Mouse (Mus musculus): ENCODE results near the gene Tiam2. TPM values are rescaled to one million over a fixed set of nuclear protein-coding genes. Genes with fewer than 3 reads are reported as not detected.

Gene Tiam2
- polyA plus RNA-seq, 1 experiment from 2014 or later, result 3.4 TPM

DNA sequence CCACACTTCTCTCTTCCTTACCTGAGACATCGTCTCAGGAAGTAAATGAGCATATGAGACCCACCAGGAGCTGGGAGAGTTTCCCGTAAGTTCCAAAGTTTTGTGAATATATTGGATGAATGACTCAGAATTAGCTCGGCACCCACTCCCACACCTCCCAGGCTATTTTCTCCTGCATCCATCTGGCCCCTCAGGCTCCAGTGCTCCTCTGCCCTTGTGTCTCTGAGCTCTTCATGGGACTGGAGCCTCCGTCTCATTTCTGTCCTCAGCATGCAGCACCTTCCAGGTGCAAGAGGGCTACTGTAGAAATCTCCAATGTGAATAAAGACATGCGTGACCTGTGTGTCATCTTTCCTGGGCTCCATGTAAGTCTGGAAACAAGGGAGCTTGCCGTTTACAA lies 145.6 kb downstream of the Tiam2 start:
- ATAC-seq, result no peak
- Histone ChIP-seq H3K27me3 (replicated peaks) (no peaks in the 10 kb centered on the region), H3K36me3 (no peaks in the 10 kb centered on the region), H3K4me2 (replicated peaks) (no peak overlapping the region), H3K4me1 (replicated peaks) (no peaks in the 10 kb centered on the region), H3K4me3 (replicated peaks) (no peak overlapping the region), H3K9me3 (no peaks in the 10 kb centered on the region), H3K9ac (no peak overlapping the region), H3K27ac (no peak overlapping the region)
- 91% methylated on average over 6 of the region's 6 CpGs for WGBS

DNA sequence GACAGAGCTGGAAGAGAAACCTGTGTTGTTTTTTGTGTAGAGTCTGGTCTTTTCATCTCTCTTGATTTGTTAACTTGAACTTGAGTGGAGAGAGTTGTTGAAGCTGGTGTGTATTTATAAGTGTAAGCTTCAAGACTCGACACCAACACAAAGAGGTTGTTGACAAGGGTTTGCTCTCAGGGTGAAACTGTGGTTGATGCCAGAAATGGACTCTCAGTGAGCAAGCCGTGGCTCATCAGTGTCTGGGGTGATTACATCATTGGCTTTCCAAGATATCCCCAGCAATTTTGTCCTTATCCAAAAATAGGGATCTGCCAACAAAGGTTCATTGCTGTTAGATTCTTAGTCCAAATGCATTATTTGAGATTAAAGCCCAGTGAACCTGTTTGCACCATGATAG lies 150.2 kb downstream of the Tiam2 start:
- ATAC-seq, result no peak
- no peaks in the 10 kb centered on the region for H3K9me3 ChIP-seq
- WGBS, result 83% methylated on average over 2 of the region's 2 CpGs

DNA sequence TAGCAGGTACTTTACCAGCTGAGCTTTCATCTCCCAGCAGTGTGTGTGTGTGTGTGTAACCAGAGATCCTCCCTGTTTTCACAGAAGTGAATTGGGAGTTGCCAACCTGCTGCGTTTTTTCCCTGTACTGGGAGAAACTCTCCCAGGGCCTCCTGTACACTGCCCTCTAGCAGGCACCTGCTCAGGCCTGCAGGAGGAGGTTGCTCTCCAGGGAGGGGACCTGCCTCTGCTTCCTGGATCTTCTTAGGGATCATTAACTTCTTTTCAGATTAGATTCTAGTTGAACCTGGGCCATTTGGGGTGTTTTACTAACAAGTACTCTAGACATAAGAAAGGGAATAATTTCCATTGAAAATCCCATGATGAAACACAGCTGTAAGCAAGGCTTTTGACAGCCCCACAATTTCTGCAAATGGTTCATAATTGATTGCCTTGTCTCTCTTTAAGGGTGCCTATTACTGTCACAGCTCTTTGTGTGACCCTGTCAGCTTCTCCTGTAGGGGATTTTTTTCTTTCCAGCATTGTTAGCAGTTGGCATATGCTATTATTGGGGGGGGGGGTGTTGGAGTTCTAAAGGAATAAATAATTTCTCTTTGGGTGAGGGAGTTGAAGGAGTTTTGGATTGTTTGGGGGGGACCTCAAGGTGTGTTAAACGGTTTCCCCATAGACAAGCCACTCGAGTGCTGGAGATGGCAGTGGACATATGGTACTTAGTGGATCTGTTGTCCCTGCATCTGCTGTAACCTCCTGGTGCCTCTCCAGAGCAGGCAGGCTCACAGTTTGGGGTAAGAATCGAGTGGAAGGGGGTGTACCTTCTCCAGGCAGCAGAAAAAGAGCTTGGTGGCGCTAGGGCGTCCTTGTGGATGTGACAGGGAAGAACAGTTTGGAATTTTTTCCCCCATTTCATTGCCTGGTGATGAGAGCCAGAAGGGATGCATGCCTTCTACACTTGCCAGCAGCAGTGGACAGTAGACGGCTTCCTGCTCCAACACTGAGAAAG lies 155.5 kb downstream of the Tiam2 start:
- Histone ChIP-seq H3K4me2 (replicated peaks) (no peak overlapping the region), H3K4me3 (replicated peaks) (no peak overlapping the region), H3K36me3 (no peaks in the 10 kb centered on the region), H3K9me3 (no peaks in the 10 kb centered on the region), H3K27me3 (replicated peaks) (no peaks in the 10 kb centered on the region), H3K9ac (no peak overlapping the region), H3K27ac (no peak overlapping the region), H3K4me1 (replicated peaks) (no peaks in the 10 kb centered on the region)
- WGBS, result 49% methylated on average over 7 of the region's 7 CpGs
- peak; percentile 68; the same call in 1 of the 2 replicates for ATAC-seq

More for the DNA sequence above, 150.2 kb downstream of the Tiam2 start:
- Histone ChIP-seq H3K4me1 (replicated peaks) (no peaks in the 10 kb centered on the region), H3K27me3 (replicated peaks) (no peaks in the 10 kb centered on the region), H3K27ac (no peak overlapping the region), H3K4me3 (replicated peaks) (no peak overlapping the region), H3K4me2 (replicated peaks) (no peak overlapping the region), H3K9ac (no peak overlapping the region), H3K36me3 (no peaks in the 10 kb centered on the region)

DNA sequence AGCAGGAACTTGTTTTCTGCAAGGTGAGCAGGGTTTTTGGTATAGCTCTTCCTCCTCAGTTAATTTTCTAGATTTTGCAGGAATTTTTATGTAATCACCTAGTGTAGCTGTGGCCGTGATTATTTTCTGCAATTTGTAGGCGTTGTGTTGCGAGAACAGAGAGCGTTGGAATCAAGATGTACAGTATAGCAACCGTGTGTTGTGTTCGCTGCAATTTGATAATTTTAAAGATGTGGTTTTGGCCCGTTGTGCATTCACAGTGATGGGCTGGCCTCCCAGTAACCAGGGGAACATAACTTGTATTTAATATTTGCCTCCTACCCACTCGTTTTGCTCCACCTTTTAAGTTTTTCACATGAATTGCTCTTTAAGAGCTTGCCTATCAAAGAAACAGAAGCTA lies 156.7 kb downstream of the Tiam2 start:
- Histone ChIP-seq H3K4me1 (replicated peaks) (peaks cover 5% of the 10 kb centered on the region; the same call in 1 of the 2 replicates), H3K9ac (no peak overlapping the region), H3K36me3 (no peaks in the 10 kb centered on the region), H3K27me3 (replicated peaks) (no peaks in the 10 kb centered on the region), H3K4me3 (replicated peaks) (no peak overlapping the region), H3K9me3 (no peaks in the 10 kb centered on the region), H3K4me2 (replicated peaks) (no peak overlapping the region), H3K27ac (no peak overlapping the region)
- 80% methylated on average over 8 of the region's 8 CpGs for WGBS
- ATAC-seq, result no peak

DNA sequence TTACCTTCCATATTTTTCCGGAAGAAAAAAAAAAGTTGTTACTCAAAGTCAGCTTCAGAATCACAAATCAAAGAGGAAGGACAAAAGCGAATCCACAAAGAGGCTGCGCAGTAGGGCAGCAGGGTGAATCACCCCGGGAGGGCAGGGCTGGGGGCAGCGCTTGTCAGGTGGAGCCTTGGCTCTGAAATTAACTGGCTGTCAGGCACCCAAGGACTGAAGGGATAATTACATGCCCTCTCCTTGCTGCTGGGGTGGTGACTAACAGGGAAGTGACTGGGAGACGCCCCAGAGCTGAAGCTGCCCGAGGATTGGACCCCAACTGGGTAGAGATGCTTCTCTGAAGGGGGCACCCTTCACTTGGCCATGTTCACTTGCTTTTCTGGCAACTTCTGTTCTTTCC lies 159.5 kb downstream of the Tiam2 start:
- no peak for ATAC-seq
- Histone ChIP-seq H3K4me1 (replicated peaks) (peaks cover 5% of the 10 kb centered on the region; the same call in 1 of the 2 replicates), H3K9me3 (no peaks in the 10 kb centered on the region), H3K4me2 (replicated peaks) (no peak overlapping the region), H3K4me3 (replicated peaks) (no peak overlapping the region), H3K36me3 (no peaks in the 10 kb centered on the region), H3K9ac (no peak overlapping the region), H3K27me3 (replicated peaks) (no peaks in the 10 kb centered on the region), H3K27ac (no peak overlapping the region)
- 77% methylated on average over 7 of the region's 7 CpGs for WGBS

DNA sequence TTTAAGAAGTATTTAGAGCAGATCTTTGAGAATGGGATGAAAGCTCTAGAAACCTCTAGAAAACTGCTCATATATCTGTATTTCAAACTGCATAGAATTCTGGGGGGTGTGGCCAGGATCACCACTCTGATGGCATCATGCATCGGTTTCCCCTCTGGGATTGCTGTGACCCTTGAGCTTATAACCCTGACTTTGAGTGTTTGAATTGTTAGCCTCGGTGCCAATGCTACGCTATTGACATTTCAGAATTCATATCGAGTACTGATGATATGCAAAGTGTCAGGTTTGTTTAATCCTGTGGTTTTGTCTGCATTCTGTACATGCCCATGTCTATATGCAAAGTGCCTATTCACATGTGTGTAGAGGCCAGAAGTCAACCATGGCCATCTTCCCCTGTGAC lies 160.8 kb downstream of the Tiam2 start:
- H3K4me2 ChIP-seq (replicated peaks), result no peak overlapping the region
- H3K27ac ChIP-seq, result no peak overlapping the region
- H3K36me3 ChIP-seq, result no peaks in the 10 kb centered on the region
- H3K4me1 ChIP-seq (replicated peaks), result peaks cover 5% of the 10 kb centered on the region; the same call in 1 of the 2 replicates
- no peaks in the 10 kb centered on the region for H3K27me3 ChIP-seq (replicated peaks)
- H3K9me3 ChIP-seq, result no peaks in the 10 kb centered on the region
- H3K4me3 ChIP-seq (replicated peaks), result no peak overlapping the region
- WGBS, result 90% methylated on average over 4 of the region's 4 CpGs
- H3K9ac ChIP-seq, result no peak overlapping the region
- ATAC-seq, result no peak

DNA sequence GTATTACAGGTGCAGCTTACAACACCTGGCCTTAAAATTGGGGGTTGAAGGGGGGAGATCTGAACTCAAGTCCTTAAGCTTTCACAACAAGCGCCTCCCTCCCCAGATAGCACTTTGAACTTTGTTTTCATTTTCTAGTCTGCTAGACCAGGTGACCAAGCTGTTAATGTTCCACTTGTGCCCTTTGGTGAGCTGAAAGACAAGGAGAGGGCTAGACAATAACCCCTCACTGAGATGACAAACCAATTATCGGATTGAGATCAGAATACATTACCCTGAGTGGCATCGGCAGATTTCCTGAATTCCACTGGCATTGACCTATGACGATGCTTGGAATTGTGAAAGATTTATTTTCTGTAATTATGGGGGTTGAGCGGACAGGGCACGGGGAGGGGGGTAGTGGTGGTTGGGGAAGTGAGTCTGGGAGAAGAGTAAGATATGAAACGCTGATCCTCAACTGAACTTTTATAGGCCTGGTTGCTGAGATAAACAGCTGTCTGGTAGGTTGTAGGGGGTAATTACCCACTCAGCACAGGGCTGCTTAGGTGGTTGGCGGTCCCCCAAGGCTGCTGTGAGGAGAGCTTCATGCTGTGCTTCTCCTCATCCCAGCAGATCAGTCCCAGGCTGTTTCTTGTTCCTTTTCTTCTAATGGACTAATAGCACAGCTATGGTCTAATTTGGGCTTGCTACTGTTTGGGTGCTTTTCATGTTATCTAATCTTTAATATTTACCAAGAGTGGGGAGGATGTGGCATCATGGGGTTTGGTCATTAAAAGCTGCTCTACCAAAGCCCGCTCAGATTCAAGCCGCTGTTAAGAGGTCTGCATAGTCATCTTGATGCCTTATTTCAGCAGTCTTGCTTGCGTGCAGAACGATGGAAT lies 161.6 kb downstream of the Tiam2 start:
- H3K4me2 ChIP-seq (replicated peaks), result no peak overlapping the region
- peak; percentile 68; the same call in 1 of the 2 replicates for ATAC-seq
- WGBS, result 68% methylated on average over 12 of the region's 12 CpGs
- peaks cover 5% of the 10 kb centered on the region; the same call in 1 of the 2 replicates for H3K4me1 ChIP-seq (replicated peaks)
- no peak overlapping the region for H3K4me3 ChIP-seq (replicated peaks)
- H3K9me3 ChIP-seq, result no peaks in the 10 kb centered on the region
- no peak overlapping the region for H3K27ac ChIP-seq
- no peak overlapping the region for H3K9ac ChIP-seq
- no peaks in the 10 kb centered on the region for H3K36me3 ChIP-seq
- H3K27me3 ChIP-seq (replicated peaks), result no peaks in the 10 kb centered on the region

DNA sequence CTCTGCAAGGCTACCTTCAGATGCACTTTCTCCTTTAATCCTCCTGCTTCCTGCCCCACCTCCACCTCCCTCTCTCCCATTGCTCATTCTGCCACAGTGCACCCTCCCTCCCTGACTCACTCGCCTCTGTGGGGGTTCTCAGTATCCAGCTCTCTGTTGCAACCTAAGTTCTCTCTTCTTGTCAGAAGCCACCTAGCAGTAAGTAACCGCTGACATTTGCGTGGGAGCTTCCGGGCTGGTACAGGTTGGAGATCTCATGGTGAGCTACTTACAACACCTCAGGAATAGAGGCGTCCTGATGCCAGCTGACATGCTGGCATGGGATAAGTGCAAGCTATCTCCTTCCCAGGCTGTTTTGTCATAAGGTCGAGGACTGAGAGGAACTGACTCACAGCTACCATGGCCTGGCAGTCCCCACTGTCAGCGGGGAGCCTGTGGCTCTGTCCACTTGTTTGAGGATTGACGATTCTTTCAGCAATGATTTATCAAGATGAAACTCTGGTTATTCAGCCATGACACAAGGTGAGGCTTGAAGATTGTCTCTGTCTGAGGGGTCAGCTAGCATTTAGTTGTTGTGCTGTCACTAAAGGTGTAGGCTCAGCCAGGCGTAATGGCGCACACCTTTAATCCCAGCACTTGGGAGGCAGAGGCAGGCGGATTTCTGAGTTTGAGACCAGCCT lies 164.0 kb downstream of the Tiam2 start:
- Histone ChIP-seq H3K4me3 (replicated peaks) (no peak overlapping the region), H3K4me2 (replicated peaks) (no peak overlapping the region), H3K27ac (no peak overlapping the region), H3K27me3 (replicated peaks) (no peaks in the 10 kb centered on the region), H3K36me3 (no peaks in the 10 kb centered on the region), H3K4me1 (replicated peaks) (peaks cover 5% of the 10 kb centered on the region; the same call in 1 of the 2 replicates), H3K9ac (no peak overlapping the region), H3K9me3 (no peaks in the 10 kb centered on the region)
- 81% methylated on average over 11 of the region's 11 CpGs for WGBS
- no peak for ATAC-seq

DNA sequence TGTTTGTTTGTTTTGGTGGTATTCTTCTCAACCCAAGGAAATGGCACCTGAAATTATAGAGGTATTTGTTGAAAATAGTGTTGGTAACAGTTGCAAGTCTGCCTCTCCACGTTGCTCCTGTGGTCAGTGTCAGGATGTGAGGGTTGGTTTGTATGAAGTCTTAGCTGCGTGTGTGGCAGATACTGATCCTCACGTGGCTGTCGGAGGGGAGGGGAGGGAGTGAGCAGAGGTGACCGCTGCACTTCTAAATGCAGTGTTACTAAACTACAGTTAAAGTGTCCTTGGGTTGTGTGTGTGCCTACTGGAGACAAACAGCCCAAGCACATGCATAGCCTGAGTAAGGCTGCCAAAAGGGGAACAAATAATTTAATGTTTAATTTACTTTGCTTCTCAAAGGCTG lies 164.7 kb downstream of the Tiam2 start:
- H3K9me3 ChIP-seq, result no peaks in the 10 kb centered on the region
- no peak overlapping the region for H3K4me3 ChIP-seq (replicated peaks)
- H3K27ac ChIP-seq, result no peak overlapping the region
- H3K9ac ChIP-seq, result no peak overlapping the region
- H3K4me1 ChIP-seq (replicated peaks), result peaks cover 5% of the 10 kb centered on the region; the same call in 1 of the 2 replicates
- no peak for ATAC-seq
- H3K4me2 ChIP-seq (replicated peaks), result no peak overlapping the region
- no peaks in the 10 kb centered on the region for H3K36me3 ChIP-seq
- 50% methylated on average over 5 of the region's 5 CpGs for WGBS
- no peaks in the 10 kb centered on the region for H3K27me3 ChIP-seq (replicated peaks)

DNA sequence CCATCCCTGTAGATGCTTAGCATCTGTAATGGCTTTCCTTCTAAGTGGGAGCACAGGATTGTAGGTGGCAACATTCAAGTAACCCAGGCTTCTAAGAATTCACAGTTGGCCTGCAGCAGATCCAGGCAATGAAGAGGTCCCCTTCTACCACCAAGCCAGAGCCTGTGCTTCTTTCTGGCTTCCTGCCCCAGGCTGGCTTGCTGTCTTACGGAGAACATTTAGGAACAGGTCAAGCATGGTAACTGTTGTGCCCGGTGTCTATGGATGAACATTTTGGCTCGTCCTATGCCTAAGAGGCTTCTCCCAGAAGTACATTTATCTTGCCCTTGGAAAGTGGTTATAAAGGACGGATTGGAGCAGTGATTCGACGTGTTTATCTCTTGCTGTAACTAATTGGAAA lies 165.3 kb downstream of the Tiam2 start:
- no peak for ATAC-seq
- Histone ChIP-seq H3K27ac (no peak overlapping the region), H3K4me2 (replicated peaks) (no peak overlapping the region), H3K4me1 (replicated peaks) (peaks cover 5% of the 10 kb centered on the region; the same call in 1 of the 2 replicates), H3K9me3 (no peaks in the 10 kb centered on the region), H3K4me3 (replicated peaks) (no peak overlapping the region), H3K9ac (no peak overlapping the region), H3K36me3 (no peaks in the 10 kb centered on the region), H3K27me3 (replicated peaks) (no peaks in the 10 kb centered on the region)
- WGBS, result 84% methylated on average over 6 of the region's 6 CpGs

DNA sequence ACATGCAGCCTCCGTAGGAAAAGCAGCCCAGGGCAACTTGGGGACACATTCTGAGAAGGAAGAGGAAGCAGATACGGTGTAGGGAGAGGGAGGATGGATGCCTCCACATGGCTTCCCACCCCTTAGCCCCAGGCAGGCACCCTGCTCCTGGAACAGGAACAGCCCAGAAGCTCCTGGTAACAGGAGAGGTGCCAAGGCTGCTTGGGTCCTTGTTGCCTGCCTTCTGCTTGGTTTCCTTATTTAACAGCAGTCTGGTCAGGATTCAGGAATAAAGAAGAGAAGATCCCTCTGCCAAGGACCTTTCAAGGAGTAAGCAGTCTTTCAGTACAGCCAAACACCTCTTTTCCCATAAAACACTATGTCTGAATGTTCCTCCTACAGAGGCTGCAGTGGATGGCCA lies 169.2 kb downstream of the Tiam2 start:
- Histone ChIP-seq H3K36me3 (no peaks in the 10 kb centered on the region), H3K4me1 (replicated peaks) (no peaks in the 10 kb centered on the region), H3K27me3 (replicated peaks) (no peaks in the 10 kb centered on the region), H3K9ac (no peak overlapping the region), H3K9me3 (no peaks in the 10 kb centered on the region), H3K4me2 (replicated peaks) (no peak overlapping the region), H3K27ac (no peak overlapping the region), H3K4me3 (replicated peaks) (no peak overlapping the region)
- 57% methylated on average over 2 of the region's 2 CpGs for WGBS
- ATAC-seq, result no peak

DNA sequence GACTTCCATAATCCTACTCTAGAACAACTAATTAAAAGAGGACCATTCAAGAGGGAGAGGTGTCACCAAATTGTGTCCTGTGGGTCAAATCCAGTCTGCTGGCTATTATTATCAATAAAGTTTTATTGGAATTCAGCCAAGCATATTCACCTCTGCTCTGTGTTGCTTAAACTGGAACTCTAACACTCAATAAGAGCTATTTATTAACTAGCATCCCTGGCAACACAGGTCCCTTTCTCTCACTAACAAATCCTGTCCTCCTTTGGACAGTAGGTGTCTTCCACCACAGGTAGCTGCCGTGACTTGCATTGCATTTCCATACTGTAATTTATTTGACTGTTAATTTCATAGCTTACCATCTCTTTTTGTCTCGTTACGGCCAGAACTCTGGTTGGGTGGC lies 169.7 kb downstream of the Tiam2 start:
- Histone ChIP-seq H3K4me2 (replicated peaks) (no peak overlapping the region), H3K4me3 (replicated peaks) (no peak overlapping the region), H3K36me3 (no peaks in the 10 kb centered on the region), H3K27me3 (replicated peaks) (no peaks in the 10 kb centered on the region), H3K9me3 (no peaks in the 10 kb centered on the region), H3K9ac (no peak overlapping the region), H3K27ac (no peak overlapping the region), H3K4me1 (replicated peaks) (no peaks in the 10 kb centered on the region)
- ATAC-seq, result peak; percentile 51; the same call in 1 of the 2 replicates
- WGBS, result 77% methylated on average over 3 of the region's 3 CpGs
